Mouse (Mus musculus) left cerebral cortex, adult 18-20 months (tissue): ENCODE results near the gene Upp2. TPM values are rescaled to one million over a fixed set of nuclear protein-coding genes. Genes with fewer than 3 reads are reported as not detected.

Experiments used
- DNase-seq, 2 experiments: peaks; one replicate each; pipeline ENCODE4 v3.0.0; 2021 to 2022; ENCODE audit warnings: low spot score in 2 of 2, mixed read lengths in 1 of 2
- total RNA-seq, 2 experiments: library from RNA; stranded (reverse); gene quantifications; 2 replicates each; pipeline ENCODE4 v1.2.3; 2021

The Upp2 gene
- total RNA-seq, 2 experiments from 2014 or later: 32.6 to 35.2 TPM

GRCm38 (mm10) chr2:58604791-58605190 is 37.7 kb downstream of the Upp2 start:
- no peak for DNase-seq

GRCm38 (mm10) chr2:58613720-58614119 is 46.6 kb downstream of the Upp2 start:
- peak in 1 of 2 experiments; percentile 13 for DNase-seq

GRCm38 (mm10) chr2:58614851-58615250 is 47.8 kb downstream of the Upp2 start:
- DNase-seq: no peak

- DNase-seq: no peak
Observed at GRCm38 (mm10) chr2:58615766-58616165, 48.7 kb downstream of the Upp2 start.

- DNase-seq: no peak
Observed at GRCm38 (mm10) chr2:58625186-58625585, 58.1 kb downstream of the Upp2 start.

GRCm38 (mm10) chr2:58625681-58626080 is 58.6 kb downstream of the Upp2 start:
- no peak for DNase-seq

- DNase-seq: no peak
Observed at GRCm38 (mm10) chr2:58626136-58626769, 59.2 kb downstream of the Upp2 start.

- no peak for DNase-seq
Observed at GRCm38 (mm10) chr2:58627981-58628380, 60.9 kb downstream of the Upp2 start.

GRCm38 (mm10) chr2:58628993-58629392 is 61.9 kb downstream of the Upp2 start:
- no peak for DNase-seq

GRCm38 (mm10) chr2:58629440-58629839 is 62.3 kb downstream of the Upp2 start:
- no peak for DNase-seq

GRCm38 (mm10) chr2:58633791-58634190 is 66.7 kb downstream of the Upp2 start:
- no peak for DNase-seq

- peak; percentile 84 to 90 for DNase-seq
Observed at GRCm38 (mm10) chr2:58641761-58642555, 74.9 kb downstream of the Upp2 start.

- DNase-seq: peak in 1 of 2 experiments; percentile 33
Observed at GRCm38 (mm10) chr2:58645667-58646066, 78.6 kb downstream of the Upp2 start.

GRCm38 (mm10) chr2:58655169-58655568 is 88.1 kb downstream of the Upp2 start:
- DNase-seq: no peak

- DNase-seq: no peak
Observed at GRCm38 (mm10) chr2:58656959-58657358, 89.9 kb downstream of the Upp2 start.

- no peak for DNase-seq
Observed at GRCm38 (mm10) chr2:58657855-58658254, 90.8 kb downstream of the Upp2 start.

- no peak for DNase-seq
Observed at GRCm38 (mm10) chr2:58660591-58660990, 93.5 kb downstream of the Upp2 start.

- no peak for DNase-seq
Observed at GRCm38 (mm10) chr2:58661116-58661515, 94.0 kb downstream of the Upp2 start.

- no peak for DNase-seq
Observed at GRCm38 (mm10) chr2:58662661-58663060, 95.6 kb downstream of the Upp2 start.

GRCm38 (mm10) chr2:58663404-58664120 is 96.5 kb downstream of the Upp2 start:
- DNase-seq: no peak

- DNase-seq: peak; percentile 80 to 82
Observed at GRCm38 (mm10) chr2:58665081-58665814, 98.2 kb downstream of the Upp2 start.
